Mouse (Mus musculus) heart, postnatal 36 days (tissue): ENCODE data around the gene Gtf3a. TPM values are rescaled to one million over a fixed set of nuclear protein-coding genes. Genes with fewer than 3 reads are reported as not detected.
"Not testable (repeated sequence)": the region's sequence is repeated elsewhere in the genome, so short reads cannot be mapped to it uniquely, and the experiment has no call there.

ENCODE experiments used
- DNase-seq, 2 experiments: peaks; one replicate each; pipeline ENCODE4 v3.0.0; 2021 to 2022
- intact Hi-C: fragments of 180-260 bp; cut with DNase I; formaldehyde crosslinking; loops from one replicate; pipeline ENCODE4 v1.15.1; 2025
- total RNA-seq, 2 experiments: library from RNA; stranded (reverse); gene quantifications; 2 replicates each; pipeline ENCODE4 v1.2.3; 2021

The Gtf3a gene
- 10 to 100 TPM; 19.9 to 22.4 TPM for total RNA-seq

- intact Hi-C loops, result loop anchor here (1.0 to 5.0 kb wide), 3 partner anchors 15 to 129 kb away; partner anchors contain the start of genes Lnx2, Mtif3, Polr1d and Rpl21
- DNase-seq, result peak; percentile 79 to 80
Observed at GRCm38 (mm10) chr5:146948508-146949088, at the start of gene Gtf3a. Gene Gtf3a (plus strand): TSS chr5:146948657.

GRCm38 (mm10) chr5:146900331-146900730 is 48.1 kb upstream of the Gtf3a start:
- DNase-seq, result peak in 1 of 2 experiments; percentile 6
- intact Hi-C loops, result no loop called here

GRCm38 (mm10) chr5:146901501-146901900 is 47.0 kb upstream of the Gtf3a start:
- no peak for DNase-seq
- intact Hi-C loops, result no loop called here

- DNase-seq, result peak; percentile 76 to 83
- intact Hi-C loops, result loop anchor here (1.0 to 2.0 kb wide), 3 partner anchors 60 to 229 kb away; partner anchors contain the start of gene Rasl11a
Observed at GRCm38 (mm10) chr5:146904404-146904803, 44.1 kb upstream of the Gtf3a start.

GRCm38 (mm10) chr5:146905486-146906172 is 42.8 kb upstream of the Gtf3a start:
- intact Hi-C loops, result loop anchor here (1.0 to 2.0 kb wide), 2 partner anchors 61 to 414 kb away; partner anchors contain the start of gene Rasl11a
- DNase-seq, result peak; percentile 76 to 88

- DNase-seq, result peak in 1 of 2 experiments; percentile 16
Observed at GRCm38 (mm10) chr5:146907533-146907932, 40.9 kb upstream of the Gtf3a start.

GRCm38 (mm10) chr5:146908629-146909028 is 39.8 kb upstream of the Gtf3a start:
- DNase-seq, result no peak
- intact Hi-C loops, result no loop called here

More at GRCm38 (mm10) chr5:146907533-146907932, 40.9 kb upstream of the Gtf3a start:
- intact Hi-C loops, result no loop called here

GRCm38 (mm10) chr5:146912206-146912605 is 36.3 kb upstream of the Gtf3a start:
- DNase-seq, result no peak
- intact Hi-C loops, result no loop called here

- DNase-seq, result no peak
- intact Hi-C loops, result no loop called here
Observed at GRCm38 (mm10) chr5:146913355-146913754, 35.1 kb upstream of the Gtf3a start.

- intact Hi-C loops, result loop anchor here (2.0 kb wide), 2 partner anchors 313 to 405 kb away; no protein-coding TSS in a partner anchor
Observed at GRCm38 (mm10) chr5:146914088-146914766, 34.2 kb upstream of the Gtf3a start.

GRCm38 (mm10) chr5:146916273-146916672 is 32.2 kb upstream of the Gtf3a start:
- no peak for DNase-seq
- intact Hi-C loops, result no loop called here

More at GRCm38 (mm10) chr5:146914088-146914766, 34.2 kb upstream of the Gtf3a start:
- DNase-seq, result peak; percentile 48 to 73

GRCm38 (mm10) chr5:146916806-146917205 is 31.7 kb upstream of the Gtf3a start:
- intact Hi-C loops, result no loop called here
- no peak for DNase-seq

GRCm38 (mm10) chr5:146917357-146917756 is 31.1 kb upstream of the Gtf3a start:
- intact Hi-C loops, DNase-seq: not testable (repeated sequence)

- intact Hi-C loops, result no loop called here
- DNase-seq, result no peak
Observed at GRCm38 (mm10) chr5:146919874-146920273, 28.6 kb upstream of the Gtf3a start.

- no peak for DNase-seq
- intact Hi-C loops, result no loop called here
Observed at GRCm38 (mm10) chr5:146920314-146921161, 27.9 kb upstream of the Gtf3a start.

- DNase-seq, result no peak
- intact Hi-C loops, result no loop called here
Observed at GRCm38 (mm10) chr5:146921224-146921623, 27.2 kb upstream of the Gtf3a start.

GRCm38 (mm10) chr5:146923547-146923946 is 24.9 kb upstream of the Gtf3a start:
- no peak for DNase-seq
- intact Hi-C loops, result no loop called here

- intact Hi-C loops, result no loop called here
- no peak for DNase-seq
Observed at GRCm38 (mm10) chr5:146926673-146927072, 21.8 kb upstream of the Gtf3a start.

- no peak for DNase-seq
Observed at GRCm38 (mm10) chr5:146931422-146931821, 17.0 kb upstream of the Gtf3a start.

GRCm38 (mm10) chr5:146931904-146932553 is 16.4 kb upstream of the Gtf3a start:
- no peak for DNase-seq
- intact Hi-C loops, result no loop called here

More at GRCm38 (mm10) chr5:146931422-146931821, 17.0 kb upstream of the Gtf3a start:
- intact Hi-C loops, result no loop called here
